Mouse (Mus musculus) granulocyte monocyte progenitor cell, adult 5-6 weeks (primary cell): ENCODE results near the gene Gm10961. TPM values are rescaled to one million over a fixed set of nuclear protein-coding genes. Genes with fewer than 3 reads are reported as not detected.
"Not testable (repeated sequence)": the region's sequence is repeated elsewhere in the genome, so short reads cannot be mapped to it uniquely, and the experiment has no call there.

Source experiments
- ATAC-seq: replicated peaks from 2 replicates; pipeline ENCODE4 v1.8.0; 2016; ENCODE audit warnings: mild to moderate bottlenecking, moderate TSS enrichment, inconsistent platforms; ENCODE audit not compliant: poor library complexity, severe bottlenecking
- total RNA-seq, 2 experiments: library from RNA; stranded (forward) in 1 of 2; stranded (reverse) in 1 of 2; fragments of 200-712, 200-1000 nt in 1 of 2; fragments of >200 nt in 1 of 2; fragmentation: Nextera tagmentation in 1 of 2; gene quantifications; 2 replicates each; pipeline ENCODE4 v1.2.3; 2014 to 2017

The Gm10961 gene
- total RNA-seq, 2 experiments from 2014 or later = not detected

DNA sequence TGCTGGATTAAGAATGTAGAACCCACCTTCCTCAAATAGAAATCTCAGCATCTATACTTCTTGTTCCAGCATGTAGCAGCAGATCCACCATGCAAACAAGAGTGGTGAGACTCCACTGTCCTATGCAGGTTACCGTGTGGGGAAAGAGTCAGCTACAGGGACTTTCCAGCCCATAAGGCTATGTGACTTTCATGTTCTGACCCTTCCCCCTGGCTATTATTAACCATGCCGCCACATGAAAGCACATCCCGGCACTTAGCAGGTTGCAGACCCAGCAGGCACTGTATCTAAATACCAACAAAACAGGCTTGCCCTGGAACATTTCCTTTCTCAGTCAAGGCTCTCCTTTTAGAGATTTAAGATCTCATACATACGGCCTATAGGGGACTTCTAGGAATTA lies 19.7 kb upstream of the Gm10961 start:
- no peak for ATAC-seq

DNA sequence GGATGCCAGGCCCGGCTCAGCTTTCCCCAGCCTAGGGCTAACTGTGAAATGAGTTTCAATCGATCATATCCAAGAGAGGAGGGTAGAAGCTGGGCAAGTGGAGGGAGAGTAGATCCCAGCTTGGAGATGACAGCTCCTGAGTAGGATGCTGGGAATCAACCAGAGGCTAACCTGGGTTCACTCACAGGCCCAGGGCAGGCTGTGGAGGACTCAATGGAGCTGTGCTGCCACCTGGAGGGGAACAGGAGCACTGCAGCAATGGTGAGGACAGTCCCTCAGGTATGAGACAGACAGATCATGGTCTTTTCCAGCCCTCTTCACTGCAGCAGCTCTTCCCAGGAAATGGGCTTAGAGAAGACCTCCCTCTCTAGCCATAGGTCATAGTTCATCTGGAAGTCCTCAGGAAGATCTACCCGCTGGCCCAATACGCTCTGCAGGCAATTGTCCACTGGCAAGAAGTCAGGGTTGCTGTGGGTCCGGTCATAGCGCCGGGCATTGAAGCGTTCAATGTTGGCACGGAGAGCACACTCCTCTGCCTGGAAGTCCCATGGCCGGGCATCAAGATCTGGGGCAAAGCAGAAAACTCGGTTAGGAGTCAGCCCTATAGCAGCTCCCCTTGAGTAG lies 18.1 kb upstream of the Gm10961 start:
- peak; percentile 87 for ATAC-seq

DNA sequence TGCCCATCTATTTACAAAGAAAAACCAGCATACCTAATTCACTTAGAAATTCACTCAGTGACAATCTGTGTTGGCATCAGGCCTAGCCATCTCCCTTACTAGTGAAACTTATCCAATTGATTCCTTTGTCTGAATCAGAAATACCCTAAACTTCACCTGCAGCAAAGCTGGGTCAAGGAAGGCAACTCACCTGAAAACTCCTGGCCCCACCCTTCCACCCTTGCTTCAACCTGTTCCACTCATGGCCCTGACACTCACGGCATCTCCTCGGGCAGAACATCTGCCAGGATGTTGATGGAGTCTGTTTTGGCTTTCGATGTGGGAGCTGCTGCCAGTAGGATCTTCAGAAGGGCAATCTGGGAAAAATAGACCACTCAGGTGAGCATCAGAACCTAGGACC lies 13.3 kb upstream of the Gm10961 start:
- no peak for ATAC-seq

DNA sequence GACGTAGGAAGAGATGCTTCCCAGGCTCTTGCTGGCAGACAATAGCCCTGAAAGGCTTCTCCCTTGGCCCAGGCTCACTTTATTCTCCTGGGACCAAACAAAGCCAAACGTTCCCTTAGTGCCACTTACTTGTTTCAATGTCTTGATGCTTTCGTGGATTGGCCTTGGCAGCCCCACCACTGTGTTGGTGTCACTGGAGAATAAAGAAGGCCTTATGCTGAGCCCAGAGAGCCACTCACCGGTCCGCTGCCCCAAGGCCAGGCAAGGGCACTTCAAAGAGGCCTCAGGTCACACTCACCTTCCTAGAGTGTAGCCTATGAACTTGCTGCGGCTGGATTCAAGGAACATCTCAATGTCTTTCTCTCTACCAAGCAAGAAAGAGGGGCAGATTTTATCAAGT lies 11.2 kb upstream of the Gm10961 start:
- no peak for ATAC-seq

DNA sequence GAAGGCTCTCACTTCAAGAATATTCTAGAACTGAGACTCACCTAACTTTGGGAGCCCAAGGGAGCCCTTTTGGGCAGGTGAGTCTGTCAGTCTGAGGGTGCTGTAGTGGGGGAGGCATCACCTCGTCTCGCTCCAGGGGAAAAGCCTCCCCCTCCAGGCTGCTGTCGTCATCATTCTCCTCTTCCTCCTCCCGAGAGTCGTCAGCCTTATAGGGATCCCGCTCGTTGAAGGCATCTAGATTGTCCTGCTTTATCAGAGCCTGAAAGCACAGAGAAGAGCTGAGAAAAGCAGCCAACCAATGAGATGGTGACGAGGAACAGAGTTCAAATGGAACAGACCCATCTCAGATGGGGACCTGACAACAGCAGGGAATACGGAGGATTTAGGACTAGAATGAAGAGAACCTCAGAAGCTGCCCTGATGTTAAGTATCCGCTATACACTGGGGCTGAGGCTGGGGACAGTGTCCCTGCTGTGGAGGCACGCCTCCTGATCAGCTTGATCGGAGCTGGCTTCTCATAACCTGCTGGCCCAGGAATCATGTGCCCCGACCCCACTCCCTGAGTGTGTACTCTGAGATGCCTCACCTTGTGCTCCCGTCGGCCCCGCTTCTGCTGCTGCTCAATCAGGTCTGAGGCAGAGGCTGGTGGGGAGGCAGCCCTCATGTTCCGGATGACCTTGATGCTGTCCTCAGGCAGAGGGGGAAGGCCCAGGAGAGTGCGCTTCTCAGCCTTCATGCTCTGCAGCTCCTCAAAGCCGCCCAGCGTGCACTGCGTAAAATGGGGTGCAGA lies 9.6 kb upstream of the Gm10961 start:
- no peak for ATAC-seq

DNA sequence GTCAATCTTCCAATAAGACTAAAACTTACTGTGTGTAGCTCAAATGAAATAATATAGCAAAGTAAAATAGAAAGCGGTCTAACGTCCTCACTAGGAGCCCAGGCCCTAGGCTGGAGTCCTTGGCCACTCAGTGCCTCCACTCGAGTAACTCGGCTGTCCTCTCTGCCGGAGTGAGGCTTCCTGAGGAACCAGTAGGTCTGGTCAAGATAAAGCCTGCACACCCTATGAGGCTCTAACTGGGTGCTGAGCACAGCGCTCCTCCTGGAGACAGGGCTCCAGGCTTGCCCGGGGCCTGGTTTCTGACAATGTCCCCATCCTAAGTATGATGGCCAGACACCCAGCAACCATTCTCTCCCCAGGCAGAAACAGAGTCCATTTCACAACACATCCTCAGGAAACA lies 8.6 kb upstream of the Gm10961 start:
- ATAC-seq = no peak

DNA sequence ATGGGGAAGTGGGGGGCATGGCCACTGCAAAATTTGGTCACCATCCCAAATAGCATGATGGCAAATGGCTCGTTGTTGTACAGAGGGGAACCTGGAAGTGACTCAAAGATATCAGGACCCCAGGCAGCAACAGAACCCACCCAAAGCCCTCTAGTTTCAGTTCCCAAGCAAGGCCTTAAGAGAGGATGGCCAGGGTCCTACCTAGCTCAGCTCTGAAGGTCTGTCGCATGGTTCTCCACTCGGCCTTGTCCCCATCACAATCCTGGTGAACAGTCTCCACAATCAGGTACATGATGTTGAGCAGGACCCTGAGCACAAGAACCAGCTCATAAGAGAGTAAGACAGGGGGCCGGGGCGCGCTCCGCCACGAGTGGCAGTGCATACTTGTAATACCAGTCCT lies 6.7 kb upstream of the Gm10961 start:
- no peak for ATAC-seq

DNA sequence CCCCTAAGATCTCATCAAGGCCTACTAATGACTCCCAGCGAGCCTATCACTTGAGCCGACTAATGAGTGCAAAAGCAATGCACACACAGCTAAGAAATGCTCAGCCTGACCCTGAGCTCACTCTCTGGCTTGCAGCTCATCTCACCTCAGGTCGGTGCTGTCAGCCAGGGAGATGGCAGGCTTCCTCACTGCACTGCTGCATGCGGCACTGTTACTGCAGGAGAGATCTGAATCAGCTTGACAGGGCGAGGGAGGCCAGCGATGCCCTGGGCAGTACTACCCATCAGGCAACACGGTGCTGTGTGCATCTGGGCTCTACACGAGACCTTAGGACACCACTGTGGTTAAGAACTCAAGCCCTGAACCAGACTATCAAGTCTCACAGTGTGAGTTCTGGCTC lies 5.6 kb upstream of the Gm10961 start:
- no peak; the same call in 1 of the 2 replicates for ATAC-seq

DNA sequence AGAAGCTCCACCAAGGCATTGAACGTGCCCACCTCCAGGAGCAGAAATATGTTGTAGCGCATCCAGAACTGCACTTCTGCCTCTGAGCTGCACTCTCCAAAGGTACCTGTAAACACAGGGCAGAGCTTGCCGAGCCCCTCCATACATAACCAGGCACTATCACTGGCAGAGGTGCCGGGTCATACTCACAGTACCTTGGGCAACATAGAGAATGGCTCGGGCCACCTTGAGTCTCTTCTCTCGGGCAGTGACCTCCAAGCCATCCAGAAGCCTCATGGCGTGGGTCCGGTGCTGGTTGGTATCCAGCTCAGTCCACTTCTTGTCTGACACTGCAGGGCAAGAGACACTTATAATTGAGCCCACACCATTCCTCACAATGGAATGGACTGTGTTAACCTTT lies 4.4 kb upstream of the Gm10961 start:
- no peak for ATAC-seq

DNA sequence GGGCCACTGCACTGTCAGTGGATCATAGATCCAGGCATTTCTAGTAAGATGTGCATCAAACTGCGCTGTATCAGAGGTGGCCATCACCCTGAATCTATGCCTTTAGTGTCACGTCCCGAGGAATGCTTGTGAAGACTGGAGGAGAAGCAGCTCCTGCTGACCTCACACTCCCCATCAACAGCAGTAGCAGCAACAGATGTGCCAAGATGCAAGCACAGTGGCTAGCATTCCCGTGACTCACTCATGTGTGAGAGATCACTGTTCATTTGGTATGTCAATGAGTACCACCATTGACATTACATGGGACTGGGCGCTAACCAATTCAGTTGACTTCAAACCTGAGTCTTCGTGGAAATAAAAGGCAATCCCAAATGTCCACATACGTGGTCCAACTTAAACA lies 3.5 kb upstream of the Gm10961 start:
- no peak for ATAC-seq

DNA sequence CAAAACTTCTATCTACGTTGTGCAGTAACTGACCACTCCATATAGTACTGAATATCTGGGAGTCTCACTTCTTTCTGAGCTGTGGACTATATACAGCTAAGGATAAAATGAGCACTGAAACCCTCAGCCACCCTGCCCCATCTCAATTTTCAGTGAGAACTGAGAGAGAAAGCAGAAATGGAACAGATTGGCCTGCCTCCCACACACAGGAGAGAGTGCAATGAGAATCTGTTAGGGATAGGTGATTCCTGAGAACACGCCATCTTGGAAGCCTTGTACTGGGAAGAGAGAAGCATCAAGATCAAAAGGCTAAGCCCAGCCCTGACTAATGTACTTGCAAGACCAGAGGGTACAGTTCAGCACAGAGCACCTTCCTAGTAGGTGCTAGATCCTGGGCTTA lies 2.6 kb upstream of the Gm10961 start:
- no peak for ATAC-seq

DNA sequence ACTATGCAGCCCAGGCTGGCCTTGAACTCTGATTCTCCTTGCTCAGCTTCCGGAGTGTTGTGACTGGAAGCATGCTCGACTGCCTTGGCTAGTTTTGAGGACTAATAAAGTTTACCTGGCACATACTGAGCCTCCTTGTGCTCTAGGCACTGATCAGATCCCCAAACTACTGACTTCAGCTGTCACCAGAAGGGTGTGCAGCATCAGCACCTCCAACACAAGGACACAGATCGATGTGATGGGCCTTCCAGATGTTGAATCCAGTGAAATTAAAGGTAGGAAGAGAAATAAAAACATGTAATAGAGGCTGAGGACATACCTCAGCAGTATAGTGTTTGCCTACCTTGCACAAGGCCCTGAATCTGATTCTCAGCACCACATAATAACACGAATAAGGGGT lies 1.7 kb upstream of the Gm10961 start:
- no peak for ATAC-seq

DNA sequence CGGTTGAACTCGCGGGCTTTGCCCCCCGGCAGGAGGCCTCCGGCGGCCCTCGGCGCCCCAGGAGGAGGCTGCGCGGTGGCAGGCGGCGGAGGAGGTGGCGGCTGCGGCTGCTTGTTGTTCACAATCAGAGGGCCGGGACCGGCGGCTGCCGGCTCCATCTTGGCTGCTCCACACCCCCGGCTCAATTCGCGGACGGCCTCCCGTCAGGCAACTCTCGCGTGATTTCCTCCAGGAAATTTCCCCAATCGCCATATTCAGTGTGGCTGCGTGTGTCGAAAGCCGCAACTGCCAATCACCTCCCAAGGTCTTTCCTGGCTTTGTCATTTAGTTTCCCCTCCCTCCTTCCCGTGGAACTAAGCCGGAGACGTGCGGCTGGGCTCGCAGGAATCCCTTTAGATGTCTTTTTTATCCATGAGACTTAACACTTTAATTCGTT lies 419 bp downstream of the Gm10961 start, which contains the start of gene Strip1:
Strip1 (minus strand) TSS at position 172 of the 436 bp plus-strand sequence.
- ATAC-seq = peak; percentile 93

DNA sequence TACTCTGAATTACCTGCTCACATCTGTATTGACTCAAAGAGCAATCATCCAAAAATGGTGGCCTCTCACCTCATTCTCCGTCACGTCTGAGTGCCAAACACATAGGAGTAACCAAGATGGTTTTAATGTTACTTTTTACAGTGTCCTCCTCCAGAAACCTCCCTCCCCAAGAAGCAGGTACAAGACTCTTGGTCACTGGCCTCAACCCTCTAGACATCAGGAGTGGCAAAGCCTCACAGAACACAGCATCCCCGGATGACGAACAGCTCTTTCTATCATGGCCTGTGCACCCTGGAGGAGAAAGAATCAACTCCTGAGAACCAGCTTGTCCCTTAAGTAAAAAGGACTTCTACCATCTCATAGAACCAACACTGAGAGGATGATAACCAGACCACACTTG lies 1.7 kb downstream of the Gm10961 start:
- no peak for ATAC-seq

DNA sequence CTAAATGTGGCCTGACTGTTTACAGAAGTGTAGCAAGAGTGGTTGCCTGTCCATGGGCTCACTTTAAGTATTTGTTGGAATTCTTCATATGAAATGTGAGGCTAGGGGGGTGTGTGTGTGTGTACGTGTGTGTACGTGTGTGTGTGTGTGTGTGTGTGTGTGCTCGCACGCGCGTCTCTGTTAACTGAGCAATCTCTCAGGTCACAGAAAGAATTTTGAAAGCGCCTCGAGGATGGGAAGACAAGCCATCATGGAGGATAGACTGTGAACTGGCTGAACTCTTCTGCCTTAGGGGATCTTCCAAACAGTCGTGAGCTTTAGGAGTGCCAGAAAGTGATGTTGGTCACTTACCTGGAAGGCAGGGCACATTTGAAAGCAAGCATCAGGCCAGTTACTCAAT lies 2.8 kb downstream of the Gm10961 start:
- ATAC-seq = no peak

DNA sequence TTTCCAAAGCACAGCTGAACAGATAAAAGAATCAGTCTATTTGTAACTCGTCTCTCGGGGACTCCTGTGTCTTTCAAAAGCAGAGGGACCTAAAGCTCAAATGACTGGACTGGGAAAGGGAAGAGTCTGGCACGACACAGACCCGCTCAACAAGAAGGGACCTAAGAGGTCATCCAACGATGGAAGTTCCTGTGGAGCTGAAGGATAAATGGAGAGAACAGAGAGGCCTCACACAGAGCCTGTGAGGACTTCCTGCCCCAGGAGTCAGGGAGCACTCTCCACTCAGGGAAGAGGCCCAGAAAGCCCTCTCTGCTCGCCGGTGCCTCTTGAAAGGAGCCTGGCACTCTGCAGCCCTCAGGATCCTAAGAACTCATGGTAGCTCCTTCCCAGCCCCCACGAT lies 4.7 kb downstream of the Gm10961 start:
- ATAC-seq = no peak

DNA sequence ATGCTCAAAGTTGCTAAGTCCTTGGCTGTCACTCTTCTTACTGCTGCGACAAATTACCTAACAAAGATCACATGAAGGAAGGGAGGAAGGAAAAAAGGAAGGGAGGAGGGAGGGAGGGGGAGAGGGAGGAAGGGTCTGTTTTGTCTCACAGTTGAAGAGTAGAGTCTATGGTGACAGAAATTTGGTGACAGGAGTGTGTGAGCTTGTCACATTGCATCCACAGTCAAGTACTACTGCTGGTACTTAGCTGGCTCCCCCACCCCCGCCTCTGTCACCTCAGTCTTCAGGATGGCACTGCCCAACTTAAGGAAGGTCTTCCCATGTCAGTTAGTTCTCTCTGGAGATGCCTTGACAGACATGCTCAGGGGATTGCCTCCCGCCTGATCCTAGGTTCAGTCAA lies 5.1 kb downstream of the Gm10961 start:
- ATAC-seq = no peak

DNA sequence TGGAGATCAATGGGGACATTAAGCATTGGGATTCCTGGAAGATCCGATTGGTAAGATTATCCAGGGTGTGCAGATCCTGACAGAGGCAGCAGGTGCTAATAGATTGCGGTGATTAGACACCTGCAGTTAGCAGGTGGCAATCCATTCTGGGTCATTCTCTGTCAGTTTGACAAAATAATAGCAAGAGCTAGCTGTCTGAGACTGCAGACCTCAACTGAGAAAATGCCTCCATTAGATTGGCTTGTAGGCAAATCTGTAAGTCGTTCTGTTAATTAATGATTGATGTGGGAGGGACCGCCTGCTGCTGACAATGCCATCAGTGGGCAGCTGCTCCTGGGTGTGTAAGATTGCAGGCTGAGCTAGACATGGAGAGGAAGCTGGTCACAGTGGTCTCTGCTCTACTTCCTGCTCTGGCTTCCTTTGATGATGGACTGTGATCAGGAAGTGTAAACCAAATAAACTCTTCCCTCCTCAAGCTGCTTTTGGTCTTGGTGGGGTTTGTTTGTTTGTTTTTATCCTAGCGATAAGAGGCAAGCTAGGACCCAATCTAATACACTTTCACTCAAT lies 6.6 kb downstream of the Gm10961 start:
- peak; percentile 79 for ATAC-seq

DNA sequence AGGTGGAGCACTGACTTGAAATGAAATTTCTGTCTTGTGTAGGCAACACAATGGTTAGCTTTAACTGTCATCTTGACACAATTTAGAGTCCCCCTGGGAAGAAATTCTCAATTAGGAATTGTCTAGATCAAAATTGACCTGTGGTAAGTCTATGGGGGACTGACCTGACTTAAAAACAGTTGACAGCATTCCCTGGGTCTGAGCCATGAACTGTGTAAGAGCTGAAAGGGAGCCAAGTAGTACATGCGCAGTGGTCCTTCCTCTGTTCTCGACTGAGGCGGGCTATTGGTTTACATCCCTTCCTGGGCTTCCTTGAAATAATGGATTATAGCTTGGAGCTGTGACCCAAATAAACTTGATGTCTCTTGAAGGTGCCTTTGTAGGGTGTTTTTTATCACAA lies 15.8 kb downstream of the Gm10961 start:
- no peak for ATAC-seq

DNA sequence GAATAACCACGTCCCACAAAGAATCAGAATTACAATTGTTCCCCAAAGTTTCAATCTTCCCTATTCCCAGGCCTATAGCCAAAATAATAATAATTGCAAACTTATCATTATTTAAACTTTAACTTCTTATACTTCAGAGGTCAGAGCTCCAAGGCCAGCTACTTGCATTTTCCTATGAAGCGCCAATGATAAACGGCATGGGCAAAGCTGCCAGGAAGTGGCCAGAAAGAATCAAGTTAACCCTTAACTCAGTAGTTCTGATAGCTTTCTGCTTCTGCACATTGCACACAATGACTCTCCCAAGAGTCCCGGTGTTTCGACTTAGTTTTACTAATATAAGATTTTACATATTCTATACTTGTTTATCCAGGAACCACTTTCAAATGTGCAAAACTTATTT lies 19.2 kb downstream of the Gm10961 start:
- ATAC-seq = not testable (repeated sequence)

DNA sequence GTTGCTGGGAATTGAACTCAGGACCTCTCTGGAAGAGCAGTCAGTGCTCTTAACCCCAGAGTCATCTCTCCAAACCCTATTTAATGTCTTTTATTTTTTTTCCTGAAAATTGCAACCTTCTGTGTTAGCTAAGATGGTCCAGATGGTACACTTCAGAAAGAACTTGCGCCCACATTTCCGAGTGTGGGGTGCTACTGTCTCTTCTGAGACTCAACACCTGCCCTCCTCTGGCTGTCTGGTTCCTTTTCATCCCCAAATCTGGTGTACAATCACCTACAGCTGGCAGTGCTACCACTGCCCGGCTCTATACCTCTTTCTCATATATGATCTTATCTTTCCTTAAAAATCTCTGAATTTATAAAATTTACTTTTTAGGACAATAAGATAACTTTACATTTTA lies 21.8 kb downstream of the Gm10961 start:
- no peak for ATAC-seq

DNA sequence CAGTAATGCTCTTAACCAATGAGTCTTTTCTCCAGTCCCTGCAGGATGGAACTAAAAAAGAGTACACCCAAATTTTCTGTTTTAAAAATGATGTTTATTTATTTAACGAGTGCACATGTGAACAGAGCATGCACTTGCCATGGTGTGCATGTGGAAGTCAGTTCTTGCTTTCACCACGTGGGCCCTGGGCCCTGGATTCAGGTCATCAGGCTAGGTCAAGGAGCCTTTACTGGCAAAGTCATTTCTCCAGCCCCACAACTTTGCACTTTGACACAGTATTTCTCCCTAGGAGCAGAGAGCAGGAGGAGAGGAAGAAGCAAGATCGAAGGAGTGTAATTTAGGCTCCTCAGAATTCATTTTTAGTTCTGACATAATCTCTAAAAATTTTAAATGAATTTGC lies 23.7 kb downstream of the Gm10961 start:
- ATAC-seq = no peak
